Mouse (Mus musculus) lung, embryonic 15.5 days (tissue): ENCODE data around the gene Scp2d1. TPM values are rescaled to one million over a fixed set of nuclear protein-coding genes. Genes with fewer than 3 reads are reported as not detected.
A peak's percentile ranks its signal among the peaks of the same experiment; 100 is the strongest.

Source experiments
- ATAC-seq: fragments of 200-750 bp; cut with Nextera tagmentation; 2 replicates; pipeline ENCODE4 v1.8.0; 2017; ENCODE audit warnings: moderate number of reproducible peaks, borderline replicate concordance; ENCODE audit not compliant: low FRiP score, low TSS enrichment; ENCODE audit errors: extremely low read depth
- H3K27ac ChIP-seq: fragments of 300-500 bp; sonication (generic); 2 replicates; pipeline ENCODE4 v1.5.1; 2015; ENCODE audit warnings: moderate library complexity, mild to moderate bottlenecking, inconsistent platforms
- H3K27me3 ChIP-seq: fragments of 300-500 bp; sonication (generic); 2 replicates; pipeline ENCODE4 v1.6.1; 2015; ENCODE audit warnings: inconsistent platforms
- H3K36me3 ChIP-seq: fragments of 300-500 bp; sonication (generic); 2 replicates; pipeline ENCODE4 v1.6.1; 2015; ENCODE audit warnings: inconsistent platforms
- H3K4me1 ChIP-seq: fragments of 300-500 bp; sonication (generic); 2 replicates; pipeline ENCODE4 v1.6.1; 2015; ENCODE audit warnings: inconsistent platforms
- H3K4me2 ChIP-seq: fragments of 300-500 bp; sonication (generic); 2 replicates; pipeline ENCODE4 v1.6.1; 2015; ENCODE audit warnings: inconsistent platforms, mild to moderate bottlenecking, moderate library complexity
- H3K4me3 ChIP-seq: fragments of 300-500 bp; sonication (generic); 2 replicates; pipeline ENCODE4 v1.5.1; 2015; ENCODE audit warnings: mild to moderate bottlenecking, inconsistent platforms
- H3K9ac ChIP-seq: fragments of 300-500 bp; sonication (generic); 2 replicates; pipeline ENCODE4 v1.6.1; 2015; ENCODE audit warnings: inconsistent platforms
- H3K9me3 ChIP-seq: fragments of 300-500 bp; sonication (generic); 2 replicates; pipeline ENCODE4 v1.6.1; 2016; ENCODE audit warnings: inconsistent platforms
- WGBS: fragments of 180-500 bp; shearing (Covaris S2); methylation state at CpG from one replicate; pipeline ENCODE4 v1.1.7; 2015; 5-methylcytosine and 5-hydroxymethylcytosine counted together
- polyA plus RNA-seq: library from polyadenylated mRNA; unstranded; fragments of >200 nt; fragmentation: Nextera tagmentation; extraction: Ambion mirVana; gene quantifications from 2 replicates; pipeline ENCODE4 v1.2.1, GENCODE M21; 2015

Scp2d1 gene
- polyA plus RNA-seq, 1 experiment from 2014 or later = not detected

- peak overlapping the region; percentile 50 for H3K27ac ChIP-seq
- no peaks in the 10 kb centered on the region for H3K36me3 ChIP-seq
- H3K4me2 ChIP-seq = no peak overlapping the region
- peaks cover 11% of the 10 kb centered on the region for H3K4me1 ChIP-seq
- no peaks in the 10 kb centered on the region for H3K9me3 ChIP-seq
- peak; percentile 71 for ATAC-seq
- WGBS = 36% methylated on average over 15 of the region's 15 CpGs
- no peak overlapping the region for H3K4me3 ChIP-seq
- no peaks in the 10 kb centered on the region for H3K27me3 ChIP-seq
- H3K9ac ChIP-seq = no peak overlapping the region
These were observed 15.4 kb upstream of the Scp2d1 start for GRCm38 (mm10) chr2:144807766-144808754.

- no peaks in the 10 kb centered on the region for H3K36me3 ChIP-seq
- H3K27ac ChIP-seq = no peak overlapping the region
- WGBS = 55% methylated on average over 8 of the region's 8 CpGs
- ATAC-seq = 0 out of 2 replicates have a peak, but pooled peaks have one; percentile 27
- H3K9ac ChIP-seq = no peak overlapping the region
- no peaks in the 10 kb centered on the region for H3K9me3 ChIP-seq
- no peak overlapping the region for H3K4me2 ChIP-seq
- H3K27me3 ChIP-seq = no peaks in the 10 kb centered on the region
- no peaks in the 10 kb centered on the region for H3K4me1 ChIP-seq
- no peak overlapping the region for H3K4me3 ChIP-seq
These were observed 5.1 kb downstream of the Scp2d1 start for GRCm38 (mm10) chr2:144828457-144828985.

- Histone ChIP-seq H3K4me1 (no peaks in the 10 kb centered on the region), H3K4me3 (no peak overlapping the region), H3K9ac (no peak overlapping the region), H3K27ac (no peak overlapping the region), H3K9me3 (no peaks in the 10 kb centered on the region), H3K36me3 (no peaks in the 10 kb centered on the region), H3K27me3 (no peaks in the 10 kb centered on the region), H3K4me2 (no peak overlapping the region)
- WGBS = 69% methylated on average over 5 of the region's 5 CpGs
- ATAC-seq = peak; percentile 67; the same call in 1 of the 2 replicates
These were observed 13.3 kb downstream of the Scp2d1 start for GRCm38 (mm10) chr2:144836667-144837311.

DNA sequence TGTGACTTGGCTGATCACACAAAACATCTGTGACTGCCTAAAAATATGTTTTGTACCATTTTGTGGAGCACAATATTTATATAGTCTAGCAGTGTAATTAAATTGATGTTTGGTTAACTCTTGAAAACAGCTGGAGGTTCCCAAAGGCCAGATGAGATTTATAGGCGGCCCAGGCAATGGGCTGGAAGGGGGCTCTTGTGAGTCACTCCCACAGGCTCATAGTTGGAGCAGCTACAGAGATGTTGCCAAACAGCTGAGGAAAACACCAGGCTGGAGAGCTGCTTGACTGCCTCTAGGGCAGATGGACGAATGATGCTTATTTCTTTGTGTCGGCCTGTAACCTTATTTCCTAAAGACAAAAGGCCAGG, 13.8 kb downstream of the Scp2d1 start:
- ATAC-seq = peak; percentile 82; the same call in 1 of the 2 replicates
- Histone ChIP-seq H3K4me2 (no peak overlapping the region), H3K36me3 (no peaks in the 10 kb centered on the region), H3K9ac (no peak overlapping the region), H3K27ac (no peak overlapping the region), H3K9me3 (no peaks in the 10 kb centered on the region), H3K4me3 (no peak overlapping the region), H3K4me1 (no peaks in the 10 kb centered on the region), H3K27me3 (no peaks in the 10 kb centered on the region)
- WGBS = 37% methylated on average over 3 of the region's 3 CpGs

GRCm38 (mm10) chr2:144868827-144869226, 45.4 kb downstream of the Scp2d1 start:
- H3K36me3 ChIP-seq = no peaks in the 10 kb centered on the region
- no peak overlapping the region for H3K4me2 ChIP-seq
- no peak overlapping the region for H3K4me3 ChIP-seq
- H3K9ac ChIP-seq = no peak overlapping the region
- no peak overlapping the region for H3K27ac ChIP-seq
- 73% methylated on average over 2 of the region's 2 CpGs for WGBS
- H3K4me1 ChIP-seq = no peaks in the 10 kb centered on the region
- H3K9me3 ChIP-seq = no peaks in the 10 kb centered on the region
- no peak for ATAC-seq
- H3K27me3 ChIP-seq = no peaks in the 10 kb centered on the region

Other genes with a start within 250 kb of the Scp2d1 start
- gene Smim26, start 229.6 kb upstream of the Scp2d1 start, polyA plus RNA-seq = 32.7 and 33.3 TPM in 2 replicates
- gene Dtd1, start 223.8 kb upstream of the Scp2d1 start, polyA plus RNA-seq = 38.0 and 39.4 TPM in 2 replicates